7 mouse cellular contexts compared by ENCODE assay signal in genomic region chr11:34314534-34315379, GRCm38 (mm10). TPM values are rescaled to one million over a fixed set of nuclear protein-coding genes. Genes with fewer than 3 reads are reported as not detected.
DNase-seq lines count a peak whose midpoint lies in the region; ATAC-seq and TF ChIP-seq lines count a peak whose summit lies in the region.

Gene Fam196b, plus strand, starts transcription at chr11:34314822.

- peak; percentile 44; the same call in 1 of the 2 replicates for TF ChIP-seq CTCF in cortical plate, adult 2 months (IDR thresholded peaks at IDR 0.05; ENCODE audit: extremely low read depth, insufficient read depth, low read length)
- peak; percentile 73 for TF ChIP-seq CTCF in layer of hippocampus, adult 2 months (conservative IDR thresholded peaks at IDR 0.05)

- TF ChIP-seq POLR2A in cortical plate, adult 2 months (IDR thresholded peaks at IDR 0.05; ENCODE audit: extremely low read depth, insufficient read depth, low read length), result no peak

- DNase-seq in urinary bladder, postnatal 14 days (ENCODE audit: low spot score), result peak; percentile 11
- DNase-seq in urinary bladder, postnatal 4 days (ENCODE audit: low spot score in 2 of 2), result no peak
- DNase-seq in layer of hippocampus, adult 2 months (ENCODE audit: low spot score in 2 of 2), result peak; percentile 41 to 55
- peak; percentile 93 for DNase-seq in midbrain, embryonic 11.5 days (ENCODE audit: low spot score, missing footprints)
- DNase-seq in thymus, postnatal 4 days, result peak; percentile 14

- no peak for ATAC-seq in heart, embryonic 16.5 days (replicated peaks; ENCODE audit: extremely low read depth, insufficient read depth, low FRiP score)
- ATAC-seq in midbrain, embryonic 11.5 days (ENCODE audit: low FRiP score), result peak; percentile 79

- peak within 1 kb of the TSS; percentile 66 for H3K4me2 ChIP-seq in heart, embryonic 16.5 days (ENCODE audit: low read depth, low read length)
- peak within 1 kb of the TSS; percentile 40 for H3K4me2 ChIP-seq in midbrain, embryonic 11.5 days

- no peaks in the 10 kb centered on the region for H3K36me3 ChIP-seq in heart, embryonic 16.5 days (ENCODE audit: control insufficient read depth, insufficient read depth)
- no peaks in the 10 kb centered on the region for H3K36me3 ChIP-seq in midbrain, embryonic 11.5 days (ENCODE audit: control insufficient read depth, insufficient read depth, low read length)

- no peaks in the 10 kb centered on the region for H3K9me3 ChIP-seq in heart, embryonic 16.5 days (replicated peaks; ENCODE audit: control insufficient read depth, low read length)
- H3K9me3 ChIP-seq in midbrain, embryonic 11.5 days (ENCODE audit: control insufficient read depth, low read length), result no peaks in the 10 kb centered on the region

- WGBS in heart, embryonic 16.5 days, result 13% methylated on average over 13 of the region's 13 CpGs
- 2% methylated on average over 13 of the region's 13 CpGs for WGBS in midbrain, embryonic 11.5 days

- no peak within 1 kb of the TSS for H3K27ac ChIP-seq in cortical plate, adult 2 months (ENCODE audit: insufficient read depth, low read length)
- no peak within 1 kb of the TSS for H3K27ac ChIP-seq in heart, embryonic 16.5 days (ENCODE audit: low read length)
- H3K27ac ChIP-seq in layer of hippocampus, adult 2 months, result no peak within 1 kb of the TSS
- H3K27ac ChIP-seq in midbrain, embryonic 11.5 days (ENCODE audit: low read depth, low read length), result no peak within 1 kb of the TSS

- H3K27me3 ChIP-seq in heart, embryonic 16.5 days (ENCODE audit: control insufficient read depth, insufficient read depth, low read length), result no peaks in the 10 kb centered on the region
- peaks cover 14% of the 10 kb centered on the region; the same call in 1 of the 2 replicates for H3K27me3 ChIP-seq in midbrain, embryonic 11.5 days (ENCODE audit: control insufficient read depth, insufficient read depth, low read length)

- H3K4me3 ChIP-seq in cortical plate, adult 2 months (ENCODE audit: insufficient read depth, low read length), result peak within 1 kb of the TSS; percentile 36; the same call in 1 of the 2 replicates
- peak within 1 kb of the TSS; percentile 43 for H3K4me3 ChIP-seq in heart, embryonic 16.5 days (ENCODE audit: low read length)
- peak within 1 kb of the TSS; percentile 45 for H3K4me3 ChIP-seq in layer of hippocampus, adult 2 months
- H3K4me3 ChIP-seq in midbrain, embryonic 11.5 days (ENCODE audit: low read depth, low read length), result peak within 1 kb of the TSS; percentile 26

- H3K4me1 ChIP-seq in cortical plate, adult 2 months (ENCODE audit: control insufficient read depth, insufficient read depth, low read length), result peaks cover 3% of the 10 kb centered on the region
- no peaks in the 10 kb centered on the region for H3K4me1 ChIP-seq in heart, embryonic 16.5 days (ENCODE audit: control insufficient read depth, insufficient read depth, low read length)
- H3K4me1 ChIP-seq in midbrain, embryonic 11.5 days (ENCODE audit: control insufficient read depth, insufficient read depth, low read length), result no peaks in the 10 kb centered on the region

- peak within 1 kb of the TSS; percentile 31; the same call in 1 of the 2 replicates for H3K9ac ChIP-seq in heart, embryonic 16.5 days (ENCODE audit: low read length)
- H3K9ac ChIP-seq in midbrain, embryonic 11.5 days (ENCODE audit: low read length), result peak within 1 kb of the TSS; percentile 7; the same call in 1 of the 2 replicates

RNA-seq across cellular contexts. Expression of gene Fam196b, which starts in this region (rescaled TPM):
- polyA plus RNA-seq in cortical plate, adult 2 months (2012; rRNA removed), result 0.47 and 0.75 TPM in 2 replicates
- polyA plus RNA-seq in heart, embryonic 16.5 days (2015; fragmentation: Nextera tagmentation; extraction: Ambion mirVana), result 0.16 and 0.20 TPM in 2 replicates
- total RNA-seq in layer of hippocampus, adult 2 months (2021), result under 1 TPM; 0.47 to 0.74 TPM
- 0.72 and 0.79 TPM in 2 replicates for polyA plus RNA-seq in midbrain, embryonic 11.5 days (2014; fragmentation: Nextera tagmentation; extraction: Ambion mirVana)

Comparison
In these comparisons a context has a peak if more than half of its experiments do, and no peak if none do; other contexts are left out.
1. DNase-seq: peak in urinary bladder, postnatal 14 days (single experiment) and thymus, postnatal 4 days (single experiment); none in urinary bladder, postnatal 4 days (0 of 2).
2. Peak in DNase-seq and H3K4me3 ChIP-seq in layer of hippocampus, adult 2 months; RNA of the gene not detected or under 1 TPM.
3. Peak in DNase-seq, ATAC-seq, H3K4me3 ChIP-seq, H3K9ac ChIP-seq and H3K4me2 ChIP-seq in midbrain, embryonic 11.5 days; RNA of the gene not detected or under 1 TPM.
4. Peak in every context shown above with its lines, with median percentiles within 50 percentile points of each other: H3K4me3 ChIP-seq.